Mouse (Mus musculus) liver, adult 2 months (tissue): ENCODE data around the gene Nrxn3. TPM values are rescaled to one million over a fixed set of nuclear protein-coding genes. Genes with fewer than 3 reads are reported as not detected.
A peak's percentile ranks its signal among the peaks of the same experiment; 100 is the strongest.

Experiments used
- DNase-seq: peaks from one replicate; pipeline ENCODE4 v3.0.0-alpha.2; 2011; ENCODE audit warnings: low read depth, low spot score; ENCODE audit errors: extremely low read depth
- H3K27ac ChIP-seq: fragments of 200-500 bp; replicated peaks from 2 replicates; pipeline ENCODE4 v1.5.1; 2012; ENCODE audit warnings: low read depth, mild to moderate bottlenecking, control low read depth, inconsistent platforms, low read length; ENCODE audit not compliant: insufficient read depth
- H3K27me3 ChIP-seq: fragments of 200-500 bp; 2 replicates; pipeline ENCODE4 v1.6.1; 2012; ENCODE audit warnings: mild to moderate bottlenecking, moderate library complexity, low read length, inconsistent platforms; ENCODE audit not compliant: control insufficient read depth, insufficient read depth
- H3K36me3 ChIP-seq: fragments of 200-500 bp; 2 replicates; pipeline ENCODE4 v1.6.1; 2012; ENCODE audit warnings: low read length, inconsistent platforms; ENCODE audit not compliant: control insufficient read depth, insufficient read depth
- H3K4me1 ChIP-seq: fragments of 200-500 bp; 2 replicates; pipeline ENCODE4 v1.6.1; 2011; ENCODE audit warnings: low read length; ENCODE audit not compliant: control insufficient read depth, insufficient read depth
- H3K4me3 ChIP-seq: fragments of 200-500 bp; 2 replicates; pipeline ENCODE4 v1.5.1; 2011; ENCODE audit warnings: low read depth, mild to moderate bottlenecking, control low read depth, low read length, moderate library complexity; ENCODE audit not compliant: insufficient read depth
- H3K79me2 ChIP-seq: fragments of 200-500 bp; 2 replicates; pipeline ENCODE4 v1.6.1; 2012; ENCODE audit warnings: inconsistent platforms, mild to moderate bottlenecking, low read length, moderate library complexity; ENCODE audit not compliant: control insufficient read depth, insufficient read depth
- H3K9ac ChIP-seq: fragments of 200-500 bp; 2 replicates; pipeline ENCODE4 v1.6.1; 2012; ENCODE audit warnings: low read depth, mild to moderate bottlenecking, control low read depth, inconsistent platforms, low read length
- CTCF ChIP-seq: fragments of 200-500 bp; IDR thresholded peaks from 2 replicates; pipeline ENCODE4 v1.5.1; 2011; ENCODE audit warnings: low read depth, low read length, control low read depth
- POLR2A ChIP-seq: fragments of 200-500 bp; IDR thresholded peaks from 2 replicates; pipeline ENCODE4 v1.6.1; 2011; ENCODE audit warnings: low read length, control low read depth; ENCODE audit not compliant: insufficient read depth; ENCODE audit errors: extremely low read depth
- WGBS: fragments of 180-500 bp; shearing (Covaris S2); methylation state at CpG from one replicate; pipeline ENCODE4 v1.1.7; 2018; 5-methylcytosine and 5-hydroxymethylcytosine counted together
- polyA plus RNA-seq: library from polyadenylated mRNA; depleted of rRNA; stranded (reverse); fragments of >200 nt; gene quantifications from 2 replicates; pipeline ENCODE4 v1.2.3, GENCODE M21; 2012
- total RNA-seq: library from RNA; depleted of rRNA; stranded (reverse); fragments of >200 nt; gene quantifications from 2 replicates; pipeline ENCODE4 v1.2.3, GENCODE M21; 2014

Nrxn3 gene
- total and polyA plus RNA-seq, 2 experiments: 0.18 to 0.31 TPM

DNA sequence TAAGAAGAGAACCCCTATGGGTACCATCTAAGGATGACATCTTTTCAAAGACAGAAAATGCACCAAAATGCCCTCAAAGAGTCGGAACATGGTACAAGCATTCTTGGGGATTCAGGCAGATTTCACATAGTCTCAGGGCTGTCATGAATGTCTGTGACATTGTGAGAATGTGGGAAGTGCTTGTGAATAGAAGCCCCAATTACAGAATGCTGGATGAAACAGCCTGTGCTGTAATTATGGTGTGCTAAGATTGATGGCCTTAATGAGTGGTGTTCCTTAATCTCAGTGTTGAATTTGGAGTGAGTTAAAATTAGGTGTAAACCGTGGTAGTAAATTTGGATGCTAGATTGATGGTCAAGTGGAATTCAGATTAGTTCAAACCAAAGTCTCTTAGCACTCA, 1287.6 kb downstream of the Nrxn3 start:
- no peak overlapping the region for H3K27ac ChIP-seq
- no peaks in the 10 kb centered on the region for H3K4me1 ChIP-seq
- no peaks in the 10 kb centered on the region for H3K36me3 ChIP-seq
- no peak for DNase-seq
- WGBS: 70% methylated on average over 2 of the region's 2 CpGs
- TF ChIP-seq CTCF (no peak), POLR2A (no peak)
- H3K4me3 ChIP-seq: no peak overlapping the region
- no peaks in the 10 kb centered on the region for H3K27me3 ChIP-seq
- H3K9ac ChIP-seq: no peak overlapping the region
- no peaks in the 10 kb centered on the region for H3K79me2 ChIP-seq

GRCm38 (mm10) chr12:90013958-90014357, 1291.3 kb downstream of the Nrxn3 start:
- Histone ChIP-seq H3K36me3 (no peaks in the 10 kb centered on the region), H3K27ac (no peak overlapping the region), H3K9ac (no peak overlapping the region), H3K27me3 (no peaks in the 10 kb centered on the region), H3K79me2 (no peaks in the 10 kb centered on the region), H3K4me1 (no peaks in the 10 kb centered on the region), H3K4me3 (no peak overlapping the region)
- no peak for DNase-seq
- TF ChIP-seq CTCF (no peak), POLR2A (no peak)
- 72% methylated on average over 2 of the region's 2 CpGs for WGBS

DNA sequence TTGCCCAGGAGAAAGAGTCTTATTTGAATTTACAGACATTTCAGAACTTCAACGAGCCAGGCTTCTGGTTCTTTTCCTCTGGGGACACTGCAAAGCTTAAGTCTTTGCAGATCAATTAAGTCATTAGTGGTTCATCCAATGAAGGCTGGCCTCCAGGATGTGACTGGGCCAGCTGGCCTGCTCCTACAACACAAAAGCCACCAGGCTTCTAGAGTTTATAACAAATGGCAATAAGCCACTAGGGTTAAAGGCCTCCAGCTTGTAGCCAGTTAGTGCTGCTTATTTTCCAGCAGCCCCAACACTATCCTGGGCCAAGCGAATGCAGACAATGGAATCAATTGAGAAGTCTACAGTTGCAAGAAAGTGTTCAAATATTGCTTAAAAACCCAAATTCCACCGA, 1304.3 kb downstream of the Nrxn3 start:
- WGBS: 50% methylated on average over 3 of the region's 3 CpGs
- H3K36me3 ChIP-seq: no peaks in the 10 kb centered on the region
- TF ChIP-seq CTCF (no peak), POLR2A (no peak)
- H3K27ac ChIP-seq: no peak overlapping the region
- no peak overlapping the region for H3K9ac ChIP-seq
- DNase-seq: peak; percentile 4
- H3K4me3 ChIP-seq: no peak overlapping the region
- no peaks in the 10 kb centered on the region for H3K79me2 ChIP-seq
- H3K27me3 ChIP-seq: no peaks in the 10 kb centered on the region
- no peaks in the 10 kb centered on the region for H3K4me1 ChIP-seq

DNA sequence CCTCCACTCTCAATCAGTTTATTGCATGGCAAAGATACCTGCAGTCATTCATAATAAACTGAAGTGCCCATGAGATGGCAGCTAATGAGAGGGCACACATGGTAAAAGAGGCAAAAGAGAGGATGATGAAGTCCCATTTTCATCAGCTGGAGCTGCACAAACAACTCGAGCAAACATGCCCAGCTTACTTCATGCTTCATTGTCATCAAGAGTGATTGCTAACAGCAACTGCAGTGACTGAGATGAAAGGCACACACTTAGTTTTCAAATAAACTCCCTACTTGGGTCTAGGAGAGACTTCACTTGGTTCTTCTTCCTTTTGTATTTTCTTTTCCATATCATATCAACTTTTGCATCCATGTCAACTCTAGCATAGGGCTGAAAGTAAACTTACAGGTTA, 1318.4 kb downstream of the Nrxn3 start:
- TF ChIP-seq CTCF (no peak), POLR2A (no peak)
- H3K79me2 ChIP-seq: no peaks in the 10 kb centered on the region
- no peaks in the 10 kb centered on the region for H3K27me3 ChIP-seq
- no peak overlapping the region for H3K9ac ChIP-seq
- H3K4me3 ChIP-seq: no peak overlapping the region
- no peak for DNase-seq
- WGBS: 57% methylated on average over 1 of the region's 1 CpGs
- H3K4me1 ChIP-seq: no peaks in the 10 kb centered on the region
- H3K36me3 ChIP-seq: no peaks in the 10 kb centered on the region
- H3K27ac ChIP-seq: no peak overlapping the region

DNA sequence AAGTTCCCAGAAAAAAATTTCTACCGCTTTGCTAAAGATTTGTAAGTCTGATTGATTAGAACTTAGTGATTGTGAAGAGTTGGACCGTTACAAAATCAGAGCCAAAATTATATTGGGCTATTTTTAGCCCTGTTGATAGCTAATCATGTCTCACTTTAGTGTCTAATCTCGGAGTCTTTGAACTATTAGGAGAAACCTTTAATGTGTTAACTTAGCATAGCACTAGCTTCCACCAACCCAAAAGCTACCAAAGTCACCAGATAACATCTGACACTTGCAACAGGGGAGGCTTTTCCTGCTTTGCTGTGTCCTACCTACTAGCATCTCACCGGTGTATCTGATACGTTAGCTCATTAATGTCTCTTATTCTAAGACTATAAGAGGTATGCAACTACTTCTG, 1333.6 kb downstream of the Nrxn3 start:
- H3K79me2 ChIP-seq: no peaks in the 10 kb centered on the region
- DNase-seq: no peak
- no peaks in the 10 kb centered on the region for H3K36me3 ChIP-seq
- H3K4me3 ChIP-seq: no peak overlapping the region
- H3K27me3 ChIP-seq: no peaks in the 10 kb centered on the region
- no peak overlapping the region for H3K9ac ChIP-seq
- H3K27ac ChIP-seq: no peak overlapping the region
- no peaks in the 10 kb centered on the region for H3K4me1 ChIP-seq
- TF ChIP-seq CTCF: no peak
- no peak for TF ChIP-seq POLR2A
- 79% methylated on average over 5 of the region's 5 CpGs for WGBS

GRCm38 (mm10) chr12:90059786-90060185, 1337.1 kb downstream of the Nrxn3 start:
- Histone ChIP-seq H3K36me3 (no peaks in the 10 kb centered on the region), H3K4me1 (no peaks in the 10 kb centered on the region), H3K9ac (no peak overlapping the region), H3K79me2 (no peaks in the 10 kb centered on the region), H3K4me3 (no peak overlapping the region), H3K27ac (no peak overlapping the region), H3K27me3 (no peaks in the 10 kb centered on the region)
- DNase-seq: no peak
- TF ChIP-seq POLR2A: no peak
- TF ChIP-seq CTCF: no peak
- 78% methylated on average over 3 of the region's 3 CpGs for WGBS
